Mouse (Mus musculus) telencephalon, adult 2 months (tissue): ENCODE results near the gene Tnfrsf18.

Experiments used
- DNase-seq: peaks from one replicate; pipeline ENCODE4 v3.0.0-alpha.2; 2011; ENCODE audit warnings: low read depth, low spot score

The Tnfrsf18 gene

DNA sequence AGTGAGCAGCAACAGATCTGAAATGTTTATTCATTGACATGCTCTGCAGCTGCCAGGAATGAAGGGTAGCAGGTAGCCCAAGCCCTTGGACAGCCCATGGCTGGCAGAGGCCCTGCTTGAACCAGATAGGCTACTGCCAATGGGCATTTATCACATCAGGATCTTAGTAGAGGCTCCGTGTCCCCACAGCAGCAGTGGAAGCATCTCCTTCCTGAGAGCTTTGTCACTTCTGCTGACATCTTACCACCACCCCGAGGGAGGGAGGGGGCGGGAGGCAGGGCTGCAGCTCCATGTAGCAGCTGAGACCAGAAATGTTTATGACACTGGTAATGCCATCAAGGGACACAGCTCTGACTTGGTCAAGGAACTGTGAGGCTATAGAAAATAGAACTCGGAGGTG is 6.9 kb downstream of the Tnfrsf18 start:
- no peak for DNase-seq

DNA sequence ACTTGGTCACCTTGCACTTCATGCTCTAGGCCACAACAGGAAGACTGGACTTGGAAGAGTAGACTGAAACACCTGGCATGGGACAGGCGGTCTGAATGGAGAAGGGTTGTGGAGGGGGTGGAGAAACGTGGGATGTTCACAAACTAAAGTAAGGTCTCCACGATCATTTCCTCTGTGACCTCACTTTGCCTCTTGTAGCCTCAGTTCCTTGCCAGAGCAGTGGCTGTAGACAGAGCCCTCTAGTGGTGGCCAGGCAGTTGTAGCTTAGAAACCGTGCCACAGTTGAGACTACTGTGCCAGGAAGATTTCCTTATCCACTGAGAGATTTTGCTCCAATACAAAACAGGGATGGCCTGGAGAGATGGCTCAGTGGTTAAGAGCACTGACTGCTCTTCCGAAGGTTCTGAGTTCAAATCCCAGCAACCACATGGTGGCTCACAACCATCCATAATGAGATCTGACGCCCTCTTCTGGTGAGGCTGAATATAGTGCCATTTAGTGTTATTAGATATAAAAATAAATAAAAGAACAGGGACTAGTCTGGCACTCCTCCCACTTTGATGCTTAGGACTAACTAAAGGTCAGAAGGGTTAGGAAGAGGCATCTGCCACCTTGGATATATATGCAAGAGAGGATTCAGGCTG is 7.6 kb downstream of the Tnfrsf18 start:
- no peak for DNase-seq

DNA sequence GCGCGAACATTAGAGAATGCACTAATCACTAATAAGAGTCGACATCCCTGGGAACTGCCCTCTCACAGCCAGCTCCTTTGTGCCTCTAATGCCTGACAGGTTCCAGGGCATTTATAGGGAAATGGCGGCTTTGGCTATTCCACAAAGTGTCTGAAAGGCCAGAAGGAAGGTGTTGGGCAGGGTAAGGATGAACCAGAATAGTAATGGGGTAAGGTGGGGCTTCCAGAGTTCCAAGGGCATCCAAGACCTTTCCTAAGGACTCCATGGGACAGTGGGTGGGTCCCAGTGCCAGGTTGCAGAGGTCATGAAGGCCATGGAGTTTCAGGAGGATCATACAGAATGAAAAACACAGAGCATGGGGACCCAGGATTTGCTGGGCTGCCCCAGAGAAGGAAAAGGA is 8.3 kb downstream of the Tnfrsf18 start:
- no peak for DNase-seq

DNA sequence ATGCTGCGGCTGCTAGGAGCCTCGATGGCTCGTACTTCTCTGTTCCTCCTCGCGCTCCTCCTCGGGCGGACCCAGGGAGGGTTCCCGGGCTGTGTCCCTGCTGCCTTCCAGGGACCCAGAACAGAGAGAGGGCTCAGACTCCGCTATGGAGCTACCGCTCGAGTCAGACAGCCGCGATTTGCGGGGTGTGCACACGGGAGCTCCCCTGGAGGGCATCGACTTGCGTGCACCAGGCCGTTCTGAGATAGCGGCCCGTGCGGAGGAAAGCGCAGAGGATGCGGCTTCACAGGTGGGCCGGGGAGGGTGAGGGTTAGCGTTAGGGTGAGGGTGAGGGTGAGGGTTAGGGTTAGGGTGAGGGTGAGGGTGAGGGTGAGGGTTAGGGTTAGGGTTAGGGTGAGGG is 8.9 kb downstream of the Tnfrsf18 start:
- DNase-seq = no peak

DNA sequence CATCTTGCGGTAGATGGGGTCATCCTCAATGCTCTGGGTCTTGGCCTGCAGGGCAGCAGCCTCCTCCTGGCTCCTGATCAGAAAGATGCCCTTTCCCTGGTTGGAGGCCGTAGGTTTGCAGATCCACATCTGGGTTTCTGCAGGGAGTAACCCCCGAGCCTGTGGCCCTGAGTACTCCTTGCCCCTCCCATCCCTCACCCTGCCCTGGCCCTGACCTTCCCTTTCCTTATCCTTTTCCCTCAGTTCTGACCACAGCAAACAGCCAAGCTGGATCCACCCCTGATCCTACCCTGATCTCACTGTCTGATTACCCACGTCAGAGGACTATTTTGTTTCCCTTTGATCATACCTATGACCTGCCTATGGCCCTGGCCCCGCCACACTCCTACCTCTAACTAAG is 18.8 kb downstream of the Tnfrsf18 start:
- no peak for DNase-seq

DNA sequence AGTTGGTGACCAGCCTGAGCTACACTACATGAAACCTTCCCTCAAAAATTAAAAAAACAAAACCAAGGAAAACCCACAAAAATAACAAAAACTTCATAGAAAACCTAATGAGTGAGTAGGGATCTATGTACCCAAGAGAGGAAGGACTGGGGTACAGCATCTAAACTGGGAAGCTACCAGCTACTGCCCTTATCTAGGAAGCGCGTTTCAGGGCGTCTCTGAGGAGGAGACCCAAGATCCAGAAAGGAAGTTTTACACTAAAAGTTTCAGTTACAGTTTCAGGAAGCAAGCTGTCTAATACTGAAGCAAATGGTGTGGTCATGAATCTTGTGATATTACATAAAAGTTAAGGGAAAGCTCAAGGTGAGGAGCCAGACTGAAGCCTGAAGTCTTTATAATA is 23.8 kb downstream of the Tnfrsf18 start:
- no peak for DNase-seq

DNA sequence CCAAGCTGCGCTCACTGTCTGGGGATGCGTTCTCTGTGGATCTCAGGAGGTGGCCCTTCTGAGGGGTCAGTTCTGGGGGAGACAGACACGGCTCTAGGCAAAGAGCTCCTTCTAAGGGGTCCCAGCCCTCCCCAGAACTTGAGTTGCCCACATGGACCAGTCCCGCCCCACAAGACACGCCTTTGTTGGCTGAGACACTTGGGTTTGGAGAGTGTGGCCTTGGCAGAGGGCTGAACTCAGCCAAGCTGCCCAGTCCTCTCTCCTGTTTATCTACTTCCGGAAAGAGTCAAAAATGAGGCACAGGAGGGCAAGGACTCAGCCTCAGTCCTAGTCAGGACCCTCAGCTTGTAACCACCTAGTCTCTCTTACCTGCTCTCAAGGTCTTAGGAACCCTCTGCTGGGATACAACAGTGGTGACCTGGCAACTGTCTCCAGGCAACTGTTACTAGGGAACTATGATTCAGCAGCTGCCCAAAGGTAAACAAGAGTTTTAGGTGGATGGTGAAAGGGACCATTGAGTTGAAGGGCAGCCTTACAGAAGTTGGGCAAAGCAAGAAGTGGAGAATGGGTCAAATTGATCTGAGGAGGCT is 24.5 kb downstream of the Tnfrsf18 start:
- no peak for DNase-seq

DNA sequence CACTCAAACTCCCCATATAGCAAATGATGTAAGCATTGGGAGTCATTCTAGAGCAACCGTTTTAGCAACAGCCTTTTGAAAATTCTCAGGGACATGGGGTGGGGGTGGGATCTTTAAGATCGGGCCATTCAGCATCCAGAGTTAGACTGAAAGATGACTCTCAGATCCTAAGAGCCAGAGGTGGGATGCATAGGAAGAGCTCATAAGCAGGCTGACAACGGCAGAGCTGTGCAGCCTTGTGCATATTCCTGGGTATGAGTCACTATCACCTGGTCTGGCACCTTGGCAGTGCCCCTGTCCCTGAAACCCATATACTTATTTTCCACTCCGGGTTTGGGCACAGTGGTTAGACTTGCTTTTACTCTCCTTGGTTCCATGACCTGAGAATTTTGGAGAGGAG is 27.1 kb downstream of the Tnfrsf18 start:
- no peak for DNase-seq

DNA sequence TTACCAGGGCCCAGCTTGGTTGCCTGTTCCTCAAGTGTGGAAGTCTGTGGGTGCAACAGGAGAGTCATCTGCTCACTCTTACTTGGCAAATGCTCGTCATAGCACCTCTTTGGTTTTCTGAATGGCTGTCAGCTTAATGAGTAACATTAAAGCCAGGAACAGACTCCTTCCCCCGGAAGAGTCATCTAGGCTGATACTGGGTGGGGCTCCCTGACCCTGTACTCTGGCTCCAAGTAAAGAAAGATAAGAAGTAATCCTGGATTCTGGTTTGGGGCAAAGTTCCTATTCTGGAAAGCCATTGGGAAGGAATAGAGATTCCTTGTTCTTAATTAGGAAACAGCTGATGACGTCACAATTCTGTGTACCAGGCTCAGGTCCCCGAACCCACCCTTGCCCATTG is 28.2 kb downstream of the Tnfrsf18 start:
- DNase-seq = no peak

DNA sequence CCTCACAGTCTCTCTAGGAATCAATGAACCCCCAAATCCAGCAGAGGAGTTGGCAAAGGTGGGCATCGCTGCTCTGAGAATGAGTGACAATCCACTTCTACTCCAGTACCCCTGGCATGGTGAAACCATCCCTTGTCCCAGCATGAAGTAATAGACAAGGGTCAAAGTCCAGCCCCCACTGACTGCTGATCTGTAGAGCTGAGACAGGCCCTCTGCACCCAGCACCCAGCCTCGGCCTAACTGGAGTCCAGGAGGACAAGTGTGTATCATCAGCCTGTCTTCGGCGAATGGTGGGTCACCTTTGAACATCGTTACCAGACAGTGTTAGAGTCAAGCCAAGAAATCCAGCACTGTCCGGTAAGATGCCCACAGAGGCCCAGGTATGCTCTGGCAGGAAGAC is 28.6 kb downstream of the Tnfrsf18 start:
- DNase-seq = no peak

DNA sequence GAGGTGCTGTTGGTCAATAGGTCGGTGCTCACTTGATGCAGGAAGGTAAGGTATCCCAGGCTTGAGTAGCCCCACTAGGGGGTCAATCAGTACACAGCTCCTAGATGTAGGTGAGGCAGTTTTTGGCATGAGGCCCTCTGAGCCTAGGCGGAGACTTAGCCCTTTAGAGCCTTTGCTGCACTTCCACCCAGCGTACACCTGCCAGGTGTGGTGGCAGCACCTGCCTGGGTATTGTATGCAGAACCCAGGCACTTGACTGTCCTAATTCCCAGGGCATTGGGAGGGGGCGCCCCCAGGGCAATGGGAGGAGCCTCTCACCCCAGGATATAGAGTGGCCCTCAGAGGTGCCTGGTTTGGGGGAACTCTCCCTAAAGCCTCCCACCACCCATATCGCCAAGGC is 29.2 kb downstream of the Tnfrsf18 start:
- DNase-seq = no peak

DNA sequence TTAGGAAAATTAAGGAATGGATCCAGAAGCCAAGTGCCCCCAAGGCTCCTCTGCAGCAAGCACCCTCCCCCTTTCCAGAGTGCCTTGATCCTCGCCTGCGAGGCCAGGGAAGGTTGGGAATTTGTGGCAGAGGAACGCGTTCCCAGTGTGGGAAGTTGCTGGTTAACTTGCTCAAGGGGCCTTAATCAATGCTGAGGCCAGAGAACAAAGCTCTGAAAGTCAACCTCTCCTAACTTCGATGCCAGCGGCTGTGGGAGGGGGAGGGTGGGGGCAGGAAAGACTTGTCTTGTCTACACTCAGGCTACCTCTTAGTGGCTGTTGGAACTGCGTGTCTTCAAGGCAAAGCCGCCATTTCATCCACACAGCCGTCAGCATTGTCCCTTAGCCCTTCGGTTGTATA is 31.7 kb downstream of the Tnfrsf18 start:
- DNase-seq = no peak

DNA sequence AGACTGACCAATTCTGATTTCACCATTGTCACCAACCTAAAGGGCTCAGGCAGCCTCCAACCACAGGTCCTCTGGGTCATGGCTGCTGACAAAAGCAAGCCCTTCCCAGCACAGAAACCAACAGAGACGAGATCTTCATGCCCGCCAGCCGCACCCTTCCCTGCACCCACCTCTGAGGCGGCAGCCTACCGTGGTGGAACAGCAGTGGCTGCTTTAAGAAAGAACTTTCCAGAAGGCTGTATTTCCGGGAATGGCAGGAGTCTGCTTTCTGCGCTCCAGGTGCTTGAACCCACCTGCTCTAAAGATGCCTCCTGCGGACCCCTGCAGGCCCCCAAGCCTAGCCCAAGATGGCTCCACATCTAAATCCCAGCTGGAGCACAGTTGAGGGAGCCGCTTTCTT is 32.9 kb downstream of the Tnfrsf18 start:
- DNase-seq = no peak

DNA sequence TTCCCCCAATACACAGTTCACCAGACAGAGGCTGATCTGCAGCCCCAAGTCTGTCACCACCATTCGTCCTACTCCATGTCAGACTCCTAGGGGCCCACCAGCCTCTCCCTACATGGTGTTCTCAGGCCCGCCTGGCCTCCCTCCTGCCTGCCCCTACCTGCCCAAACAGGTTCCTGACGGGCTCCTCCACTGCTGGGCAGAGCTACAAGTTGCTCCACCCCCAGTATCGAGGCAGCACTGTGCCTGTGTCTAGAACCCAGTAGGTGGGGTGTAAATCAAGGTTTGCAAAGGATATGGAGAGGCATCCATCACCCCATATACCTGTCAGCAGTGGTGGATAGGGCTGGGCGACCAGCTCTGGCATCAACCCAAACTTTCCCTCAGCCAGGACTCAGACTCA is 33.3 kb downstream of the Tnfrsf18 start, which contains the start of gene Ttll10:
Ttll10 (minus strand) TSS at position 154 of the 400 bp plus-strand sequence.
- no peak for DNase-seq

DNA sequence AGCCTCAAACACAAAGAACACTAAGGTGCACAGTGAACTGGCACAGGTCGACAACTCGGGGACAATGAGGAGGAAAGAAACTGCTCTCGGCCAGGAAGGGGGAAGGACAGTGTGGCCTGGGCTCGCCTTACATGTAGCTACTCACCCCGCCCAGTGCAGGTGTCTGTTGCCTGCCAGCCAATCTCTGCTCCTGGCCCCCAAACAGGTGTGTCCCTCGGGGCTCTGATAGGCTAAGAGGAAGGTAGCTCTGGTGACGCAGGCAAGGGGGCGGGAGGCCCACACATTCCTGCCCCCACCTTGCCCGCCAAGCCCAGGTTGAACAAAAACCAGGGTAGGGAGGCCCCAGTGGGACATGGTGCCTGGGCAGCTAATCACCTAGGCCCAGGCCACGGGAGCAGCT is 33.7 kb downstream of the Tnfrsf18 start:
- no peak for DNase-seq

DNA sequence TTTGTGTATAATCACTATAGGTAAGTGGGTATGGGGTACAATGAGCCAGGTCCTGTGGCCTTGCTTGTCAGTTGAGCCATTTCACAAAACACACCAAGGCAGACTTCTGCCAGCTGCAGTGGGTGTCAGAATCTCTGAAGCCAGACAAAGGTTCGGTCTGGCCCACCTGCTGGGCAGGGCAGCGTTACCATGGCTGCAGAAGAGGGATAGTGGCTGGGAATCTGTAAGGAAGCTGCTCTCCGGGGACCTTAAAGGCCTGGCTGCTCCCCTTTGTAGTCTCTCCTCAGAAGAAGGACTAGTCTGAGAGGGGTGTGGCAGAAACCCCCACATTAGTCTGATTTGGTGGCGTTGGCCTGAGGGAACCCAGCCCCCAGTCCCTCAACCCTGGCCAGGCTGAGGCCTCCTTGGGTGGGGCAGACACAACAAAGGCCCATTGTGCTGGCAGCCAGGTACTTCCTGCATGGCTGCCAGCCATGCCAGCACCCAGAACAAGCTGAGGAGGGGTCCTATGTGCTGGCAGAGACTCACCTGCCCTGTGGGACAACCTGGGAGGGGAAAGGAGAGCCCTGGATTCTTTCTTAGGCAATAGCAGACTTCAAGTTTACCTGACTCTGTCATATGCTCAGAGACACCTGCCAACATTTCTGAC is 38.0 kb downstream of the Tnfrsf18 start:
- DNase-seq = no peak

DNA sequence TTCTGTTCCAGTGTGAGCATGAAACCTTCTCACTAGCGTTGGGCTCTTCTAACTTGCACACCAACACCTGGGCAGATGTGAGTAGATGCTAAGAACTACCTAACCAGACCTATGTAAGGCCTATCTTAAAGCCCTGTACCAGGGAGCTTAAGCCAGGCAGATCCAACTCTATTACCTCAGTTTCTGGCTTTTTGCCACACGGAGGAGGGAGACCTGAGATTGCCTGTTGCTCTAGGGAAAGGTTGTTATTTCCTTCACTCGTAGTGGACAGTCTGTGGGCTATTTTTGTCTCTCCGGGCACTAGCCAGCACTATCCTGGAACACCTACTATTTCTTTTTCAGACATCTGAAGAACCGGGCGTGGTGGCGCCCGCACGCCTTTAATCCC is 38.5 kb downstream of the Tnfrsf18 start:
- DNase-seq = no peak

DNA sequence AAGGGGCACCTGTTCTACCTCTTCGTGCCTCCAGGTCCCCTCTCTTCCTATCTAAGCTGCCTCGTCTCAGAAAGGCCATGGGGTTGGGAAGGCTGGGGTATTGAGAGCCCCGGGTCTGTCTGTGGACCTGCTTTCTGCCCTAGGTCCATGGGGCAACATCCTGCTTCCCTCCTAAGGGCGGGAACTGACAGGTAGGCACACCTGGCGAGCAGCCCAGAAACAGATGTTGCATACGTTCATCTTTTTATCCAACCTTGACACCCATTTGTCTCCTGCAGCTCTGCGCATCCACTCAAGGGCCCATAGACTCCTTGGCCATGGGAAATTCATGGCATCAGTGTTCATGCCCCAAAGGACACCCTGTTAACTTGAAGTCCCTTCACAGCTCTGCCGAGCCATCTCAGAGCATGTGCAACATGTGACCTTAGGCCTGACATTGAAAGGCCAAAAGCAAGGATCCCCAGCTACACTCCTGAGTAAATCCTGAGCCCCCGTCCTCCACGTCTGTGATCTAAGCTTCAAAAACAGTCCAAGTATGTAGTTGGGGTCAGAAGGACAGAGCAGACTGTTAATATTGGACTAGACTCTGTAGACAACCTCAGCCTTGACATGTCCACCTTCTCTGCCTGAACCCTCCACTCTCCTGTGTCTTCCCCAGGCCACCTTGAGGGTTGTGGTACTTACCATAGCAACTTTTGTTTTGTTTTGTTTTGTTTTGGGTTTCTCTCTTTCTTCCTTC is 39.4 kb downstream of the Tnfrsf18 start:
- no peak for DNase-seq

DNA sequence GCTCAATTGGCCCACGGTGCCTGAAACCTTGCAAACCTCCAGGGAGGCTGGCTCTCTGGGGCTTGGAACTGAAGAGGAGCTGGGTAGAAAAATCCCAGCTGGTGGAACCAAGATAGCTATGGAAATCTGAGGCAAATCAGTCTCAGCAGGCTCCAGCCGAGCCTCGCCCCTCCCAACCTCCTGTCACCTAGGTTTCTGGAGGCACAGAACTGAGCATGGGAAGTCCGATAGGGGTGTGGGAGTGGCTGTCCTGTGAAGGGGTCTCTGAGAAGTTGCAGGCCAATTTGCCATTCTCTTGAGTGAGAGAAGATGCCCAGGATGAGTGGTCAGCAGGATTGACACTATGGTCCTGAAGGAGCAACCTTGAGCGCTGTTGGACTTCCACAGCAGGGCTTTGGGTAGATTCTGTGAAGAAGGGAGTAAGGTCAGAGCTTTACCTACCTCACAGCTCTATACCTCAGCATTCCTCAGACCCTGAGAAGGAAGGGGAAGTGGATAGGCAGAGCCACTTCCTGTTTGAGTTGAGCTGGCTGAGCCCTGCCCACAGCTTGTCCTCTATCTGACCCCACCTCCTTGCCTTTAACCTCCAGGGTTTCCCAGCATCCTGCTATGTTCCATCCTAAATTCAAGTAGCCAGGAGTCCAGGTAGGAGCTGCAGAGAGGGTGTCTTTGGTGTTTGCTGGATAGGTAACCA is 41.4 kb downstream of the Tnfrsf18 start:
- no peak for DNase-seq

DNA sequence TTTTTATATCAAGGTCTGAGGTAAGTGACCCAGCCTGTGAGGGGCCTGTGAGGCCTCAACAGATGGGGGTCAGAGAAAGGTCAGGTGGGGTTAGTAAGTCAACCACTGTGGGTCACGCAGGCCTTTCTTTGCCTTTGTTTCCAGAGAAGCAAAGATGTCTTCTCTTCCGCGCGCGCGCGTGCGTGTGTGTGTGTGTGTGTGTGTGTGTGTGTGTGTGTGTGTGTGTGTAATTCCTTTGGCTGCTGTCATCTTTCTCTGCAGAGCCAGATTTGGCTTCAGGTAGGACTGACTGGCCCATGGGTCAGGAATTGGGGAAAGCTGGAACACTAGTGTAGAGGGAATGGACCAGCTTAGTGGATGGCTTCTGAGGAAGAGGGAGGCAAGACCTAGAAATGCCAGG is 43.7 kb downstream of the Tnfrsf18 start:
- no peak for DNase-seq

DNA sequence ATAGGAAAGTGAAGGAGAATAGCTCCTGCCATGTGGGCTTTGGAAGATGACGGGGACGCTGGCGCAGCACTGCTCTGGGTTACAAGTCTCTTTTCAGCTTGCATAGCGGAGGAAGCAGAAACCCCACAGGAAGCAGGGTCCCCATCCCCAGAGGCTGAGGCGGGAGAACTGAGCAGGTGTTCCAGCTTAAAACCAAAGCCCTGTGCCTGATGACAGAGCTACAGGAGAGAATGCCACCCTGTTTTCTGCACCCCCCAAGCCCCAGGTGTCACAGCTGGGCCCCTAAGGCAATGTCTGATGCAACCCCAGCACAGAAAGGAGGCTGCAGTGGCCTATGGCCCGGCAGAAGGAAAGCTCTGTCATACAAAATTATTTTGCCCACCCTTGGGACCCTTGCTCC is 44.3 kb downstream of the Tnfrsf18 start:
- DNase-seq = no peak

DNA sequence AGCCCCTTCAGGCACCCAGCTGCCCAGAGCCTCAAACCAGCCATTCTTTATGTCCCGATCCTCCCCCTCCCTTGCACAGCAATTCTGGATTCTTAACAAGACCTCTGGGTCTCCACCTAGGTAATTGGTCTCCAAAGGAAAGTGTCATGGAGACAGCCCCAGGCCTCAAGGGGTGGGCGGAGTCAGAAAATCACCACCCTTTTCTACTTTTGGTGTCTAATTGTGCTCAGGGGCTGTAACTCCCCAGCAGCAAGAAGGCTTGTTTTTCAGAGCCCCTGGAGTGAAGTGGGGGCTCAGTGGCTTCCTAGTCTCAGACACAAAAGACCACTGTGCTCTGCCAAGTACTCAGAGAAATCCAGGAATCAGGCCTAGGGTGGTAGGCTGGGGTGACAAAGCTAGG is 44.8 kb downstream of the Tnfrsf18 start:
- DNase-seq = no peak
